Mouse (Mus musculus) spleen, postnatal 36 days (tissue): ENCODE results near the gene Mrtfb.
"Not testable (repeated sequence)": the region's sequence is repeated elsewhere in the genome, so short reads cannot be mapped to it uniquely, and the experiment has no call there.

Experiments
- DNase-seq, 2 experiments: peaks; one replicate each; pipeline ENCODE4 v3.0.0; 2022; ENCODE audit warnings: low spot score in 2 of 2, mixed read lengths in 1 of 2

Mrtfb gene

GRCm38 (mm10) chr16:13276258-13276657 lies 20.0 kb downstream of the Mrtfb start:
- DNase-seq: no peak

DNA sequence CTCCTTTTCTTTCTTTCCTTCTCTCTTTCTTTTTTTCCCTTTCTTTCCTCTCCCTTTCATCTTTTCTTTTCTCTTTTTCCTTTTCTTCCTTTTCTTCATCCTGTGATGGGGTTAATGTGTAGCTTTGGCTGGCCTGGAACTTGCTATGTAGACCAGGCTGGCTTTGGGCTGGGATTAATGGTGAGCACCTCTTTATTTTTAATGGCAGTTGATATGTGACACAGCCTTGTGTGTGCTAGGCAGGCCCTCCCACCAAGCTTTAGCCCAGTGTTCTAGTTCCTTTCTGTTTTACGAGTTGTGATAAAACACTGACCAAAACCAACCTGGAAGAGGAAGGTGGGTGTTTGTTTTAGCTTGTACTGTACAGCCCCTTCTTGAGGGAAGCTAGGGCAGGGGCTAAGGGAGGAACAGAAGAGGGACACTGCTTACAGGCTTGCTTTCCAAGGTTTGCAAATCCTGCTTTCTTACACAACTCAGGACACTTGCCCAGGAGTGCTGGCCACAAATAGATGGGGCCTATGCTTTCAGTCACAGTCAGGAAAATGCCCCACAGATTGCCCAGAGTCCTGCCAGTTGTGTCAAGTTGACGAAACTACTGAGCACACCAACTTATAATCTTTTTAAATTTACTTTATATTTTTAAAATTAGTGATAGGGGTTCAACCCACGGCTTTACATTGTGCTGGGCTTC lies 20.6 kb downstream of the Mrtfb start:
- DNase-seq: no peak

- peak; percentile 2 to 9 for DNase-seq
Measured at GRCm38 (mm10) chr16:13286425-13286824, 30.1 kb downstream of the Mrtfb start.

- no peak for DNase-seq
Measured at GRCm38 (mm10) chr16:13297860-13298259, 41.6 kb downstream of the Mrtfb start.

DNA sequence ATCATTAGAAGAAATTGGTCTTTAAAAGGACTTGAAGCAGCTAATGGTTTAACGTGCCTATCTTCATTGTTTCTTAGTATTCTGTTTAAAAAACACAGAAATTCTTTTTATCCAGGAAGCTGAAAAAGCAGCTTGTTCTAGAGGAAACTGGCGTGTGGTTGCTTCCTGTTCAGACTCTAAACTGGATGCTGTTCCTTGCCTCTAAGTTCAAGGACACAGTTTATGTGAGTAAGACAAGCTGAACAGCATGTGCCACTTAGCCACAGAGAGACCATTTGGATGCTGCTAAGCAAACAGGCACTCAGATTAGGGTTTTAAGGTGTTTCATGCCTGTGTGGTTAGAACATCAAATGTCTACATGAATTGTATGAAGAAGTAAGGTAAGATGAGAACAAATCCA lies 42.7 kb downstream of the Mrtfb start:
- no peak for DNase-seq

DNA sequence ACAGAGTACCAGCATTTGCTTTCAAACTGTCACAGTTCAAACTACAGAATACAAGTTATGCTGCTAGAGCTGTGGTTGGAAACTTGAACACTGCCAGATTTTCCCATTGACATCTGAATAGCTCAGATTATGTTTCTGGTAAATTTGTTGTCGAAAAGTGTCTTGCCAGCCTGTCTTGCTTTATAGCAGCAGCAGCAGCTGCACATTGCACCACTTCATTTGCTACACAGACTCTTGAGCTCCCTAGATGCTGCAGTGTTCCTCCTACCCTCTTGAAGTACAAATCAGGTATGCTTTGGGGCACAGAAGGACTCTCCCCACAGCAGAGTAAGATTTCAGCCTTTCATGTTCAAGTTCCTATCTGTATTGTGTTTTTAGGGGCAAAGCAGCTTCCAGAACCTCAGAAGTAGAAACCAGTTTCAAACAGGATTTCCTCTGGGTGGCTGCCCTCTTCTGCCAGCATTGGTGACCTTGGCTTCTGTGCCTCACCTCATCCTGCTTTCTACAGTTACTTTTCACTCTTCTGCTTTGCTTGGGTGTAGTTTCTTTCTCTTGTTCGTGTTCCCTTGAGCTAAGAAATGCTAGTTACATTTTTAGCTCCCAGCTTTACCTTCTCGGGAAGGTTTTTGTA lies 49.9 kb downstream of the Mrtfb start:
- DNase-seq: peak in 1 of 2 experiments; percentile 5

DNA sequence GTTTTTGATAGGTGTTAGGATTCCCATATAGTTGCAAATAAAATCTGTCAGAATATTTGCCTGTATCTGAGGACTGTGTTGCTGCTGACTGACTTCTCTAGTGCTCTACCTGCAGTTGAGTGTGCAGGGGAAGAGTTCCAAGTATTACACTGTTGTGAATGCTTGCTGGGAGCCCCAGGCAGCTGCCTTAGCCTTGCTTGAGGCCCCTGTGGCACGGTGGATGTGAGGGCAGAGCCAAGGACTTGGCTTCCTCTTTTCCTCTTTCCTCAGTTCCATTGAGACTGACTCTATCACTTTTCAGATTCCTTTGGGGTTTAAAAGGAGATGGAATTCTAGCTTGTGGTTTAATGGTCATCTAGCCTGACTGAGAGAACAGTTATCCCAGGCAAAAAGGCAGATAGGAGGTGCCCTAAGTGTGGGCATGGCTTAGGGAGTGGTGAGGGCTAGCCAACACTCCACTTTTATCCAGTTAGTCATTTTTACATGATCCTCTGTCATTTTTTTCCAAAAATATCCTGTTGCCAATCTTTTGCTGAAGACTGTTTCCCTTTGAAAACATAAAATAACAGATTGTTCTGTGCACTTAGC lies 53.9 kb downstream of the Mrtfb start:
- DNase-seq: no peak

DNA sequence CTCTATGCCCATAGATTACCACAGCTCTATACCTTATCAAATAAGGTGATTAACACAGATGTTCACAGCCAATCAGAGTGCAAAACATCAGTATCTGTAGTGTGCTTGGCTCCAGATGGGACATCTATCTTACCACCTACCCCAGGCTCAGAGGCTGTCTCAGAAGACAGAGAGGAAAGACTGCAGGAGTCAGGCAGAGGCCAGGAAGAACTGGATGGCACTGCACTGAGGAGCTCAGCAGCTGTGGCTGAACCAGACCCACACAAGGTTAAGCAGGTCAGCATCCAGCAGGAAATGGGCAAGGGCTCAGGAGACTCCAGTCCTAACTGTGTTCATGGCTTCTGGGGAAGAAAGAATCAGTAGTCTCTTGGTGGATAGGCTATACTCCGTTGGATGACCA lies 55.1 kb downstream of the Mrtfb start:
- DNase-seq: no peak

- no peak for DNase-seq
Measured at GRCm38 (mm10) chr16:13313096-13313719, 56.9 kb downstream of the Mrtfb start.

DNA sequence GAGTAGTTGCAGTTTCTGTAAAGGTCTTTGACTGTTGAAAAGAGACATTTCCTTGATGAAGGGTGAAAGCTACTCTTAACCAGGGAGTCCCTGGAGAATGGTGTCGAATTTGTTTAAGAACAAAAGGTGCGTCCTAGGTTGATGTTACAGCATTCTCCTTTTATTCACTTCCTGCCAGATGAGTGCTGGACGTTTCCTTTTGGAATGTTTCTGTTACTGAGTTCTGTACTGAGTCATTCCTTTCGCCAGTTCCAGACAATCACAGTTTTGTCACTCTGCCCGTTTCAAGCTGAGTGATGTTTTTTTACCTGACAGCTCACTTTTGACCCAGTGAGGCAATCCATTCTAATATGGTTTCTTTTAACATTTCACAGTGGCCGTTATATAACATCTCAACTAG lies 67.5 kb downstream of the Mrtfb start:
- no peak for DNase-seq

- DNase-seq: no peak
Measured at GRCm38 (mm10) chr16:13326622-13327021, 70.3 kb downstream of the Mrtfb start.

DNA sequence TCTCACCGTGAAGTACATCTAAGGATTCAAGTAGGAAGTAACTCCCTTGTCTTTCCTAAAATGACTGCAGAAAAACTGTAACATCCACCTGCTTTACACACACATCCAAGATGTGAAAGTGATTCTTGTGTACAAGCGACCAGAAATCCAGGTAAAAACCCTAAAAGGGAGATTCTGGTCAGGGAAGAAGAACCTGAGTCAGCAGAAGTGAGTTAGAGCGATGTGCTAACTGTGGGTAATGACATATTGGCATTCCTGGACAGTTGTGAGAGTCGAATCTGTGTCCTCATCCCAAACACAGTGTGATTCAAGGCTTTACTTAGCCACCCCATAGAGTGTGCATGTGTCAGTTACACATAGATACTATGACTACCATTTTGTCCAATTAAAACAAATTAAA lies 72.4 kb downstream of the Mrtfb start:
- DNase-seq: no peak

GRCm38 (mm10) chr16:13329640-13330039 lies 73.4 kb downstream of the Mrtfb start:
- peak in 1 of 2 experiments; percentile 12 for DNase-seq

- DNase-seq: peak; percentile 24 to 44
Measured at GRCm38 (mm10) chr16:13330221-13330659, 74.0 kb downstream of the Mrtfb start.

- no peak for DNase-seq
Measured at GRCm38 (mm10) chr16:13331898-13332297, 75.6 kb downstream of the Mrtfb start.

GRCm38 (mm10) chr16:13332536-13332935 lies 76.3 kb downstream of the Mrtfb start:
- DNase-seq: no peak

DNA sequence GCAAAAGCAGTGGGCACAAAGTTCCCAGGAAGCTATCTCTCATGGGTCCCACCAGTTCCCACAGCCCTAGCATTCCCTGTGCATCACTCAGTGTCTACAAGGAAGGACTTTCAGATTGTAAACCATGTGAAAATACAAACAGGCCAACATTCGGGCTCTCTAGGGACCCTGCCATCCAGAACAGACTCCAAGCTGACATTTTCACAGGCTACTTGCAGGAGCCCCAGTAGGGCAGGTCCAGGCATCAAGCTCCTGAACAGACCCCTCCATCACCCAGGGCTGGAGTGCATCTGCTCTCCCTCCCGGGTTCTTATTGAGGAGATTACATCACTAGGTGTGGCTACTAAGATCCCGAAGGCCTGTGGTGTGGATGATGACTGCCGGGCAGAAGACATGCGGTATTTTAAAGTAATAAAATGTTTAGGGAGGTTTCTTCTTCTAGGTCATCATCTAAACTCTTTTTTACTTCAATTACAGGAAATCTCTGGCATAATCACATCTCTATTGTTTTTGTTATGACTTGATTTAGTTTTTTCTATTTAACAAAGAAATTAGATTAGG lies 77.6 kb downstream of the Mrtfb start:
- DNase-seq: no peak

DNA sequence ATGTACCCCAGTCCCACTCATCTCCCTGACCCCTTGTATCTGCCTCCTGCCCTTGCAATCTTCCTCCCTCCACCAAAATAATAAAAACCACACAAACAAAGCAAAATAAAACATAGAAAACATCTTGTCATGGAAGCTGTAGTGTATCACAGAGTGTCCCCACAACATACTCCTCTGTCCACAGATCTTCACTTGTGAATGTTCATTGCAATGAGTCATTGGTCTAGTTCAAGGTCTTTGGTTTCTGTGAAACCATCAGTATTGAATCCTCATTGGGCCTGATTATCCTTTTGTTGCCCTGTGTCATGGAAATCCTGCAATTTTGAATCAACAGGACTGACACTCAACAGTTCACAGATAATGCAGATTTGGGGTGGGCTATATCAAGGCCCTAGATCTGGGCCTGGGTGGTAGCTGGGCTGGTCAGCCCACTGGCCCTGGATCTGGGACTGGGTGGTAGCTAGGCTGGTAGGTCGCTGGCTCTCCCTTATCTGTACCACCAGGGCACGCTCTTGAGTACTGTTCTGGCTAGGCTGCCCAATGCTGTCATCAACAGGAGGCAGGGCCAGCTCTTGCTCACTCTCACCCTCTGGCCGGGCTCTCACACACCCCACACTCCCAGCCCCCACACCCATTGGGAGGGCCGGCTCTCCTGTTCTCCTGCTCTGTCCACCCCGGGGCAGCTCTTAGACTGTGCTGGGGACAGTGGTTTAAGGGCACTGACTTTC lies 80.4 kb downstream of the Mrtfb start:
- peak in 1 of 2 experiments; percentile 11 for DNase-seq

GRCm38 (mm10) chr16:13338094-13338493 lies 81.8 kb downstream of the Mrtfb start:
- no peak for DNase-seq

DNA sequence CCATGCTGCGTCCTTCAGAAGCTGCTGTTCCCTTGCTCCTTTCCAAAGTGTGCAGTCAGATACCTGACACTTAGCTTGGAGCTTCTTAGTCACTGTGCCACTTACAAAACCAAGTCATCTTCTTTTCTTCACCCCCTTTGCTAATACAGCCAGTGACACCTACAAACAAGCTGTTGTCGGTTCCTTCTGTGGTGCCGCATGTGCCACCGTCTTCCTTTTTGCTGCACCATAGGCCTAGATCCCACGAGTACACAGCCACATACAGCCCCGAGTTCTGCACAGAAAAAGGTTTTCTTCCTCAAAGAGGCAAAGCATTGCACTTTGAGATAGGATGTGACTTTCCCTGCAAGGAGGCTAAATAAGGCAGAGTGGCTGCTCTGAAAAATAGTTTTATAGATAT lies 83.2 kb downstream of the Mrtfb start:
- no peak for DNase-seq

DNA sequence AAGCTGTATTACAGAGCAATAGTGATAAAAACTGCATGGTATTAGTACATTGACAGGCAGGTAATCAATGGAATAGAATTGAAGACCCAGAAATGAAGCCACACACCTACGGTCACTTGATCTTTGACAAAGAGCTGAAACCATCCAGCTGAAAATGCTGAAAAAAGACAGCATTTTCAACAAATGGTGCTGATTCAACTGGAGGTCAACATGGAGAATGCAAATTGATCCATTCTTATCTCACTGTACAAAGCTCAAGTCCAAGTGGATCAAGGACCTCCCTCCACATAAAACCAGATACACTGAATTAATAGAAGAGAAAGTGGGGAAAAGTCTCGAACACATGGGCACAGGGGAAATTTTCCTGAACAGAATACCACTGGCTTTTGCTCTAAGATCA lies 89.5 kb downstream of the Mrtfb start:
- not testable (repeated sequence) for DNase-seq

DNA sequence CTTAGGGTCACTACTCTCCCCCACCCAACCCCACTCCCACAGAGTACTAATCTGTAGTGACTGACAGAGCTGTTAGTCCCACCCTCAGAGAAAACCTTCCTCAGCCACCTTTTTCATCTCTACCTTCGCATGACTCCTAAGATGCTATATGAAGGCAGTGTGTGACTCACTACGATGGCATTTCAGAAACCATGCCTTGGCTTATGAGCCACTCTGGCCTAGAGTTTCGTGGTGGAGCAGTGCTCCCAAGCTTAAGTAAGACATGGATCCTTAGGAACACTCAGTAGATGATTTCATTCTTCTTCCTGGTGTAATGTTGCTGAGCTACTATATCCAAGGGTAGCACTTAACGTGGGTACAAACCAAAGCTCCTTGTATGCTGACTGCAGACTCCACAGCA lies 94.4 kb downstream of the Mrtfb start:
- no peak for DNase-seq
